Mouse (Mus musculus): ENCODE data around the gene Lrfn1. TPM values are rescaled to one million over a fixed set of nuclear protein-coding genes. Genes with fewer than 3 reads are reported as not detected.

Gene Lrfn1
- polyA plus RNA-seq, 1 experiment, result 14.6 TPM

DNA sequence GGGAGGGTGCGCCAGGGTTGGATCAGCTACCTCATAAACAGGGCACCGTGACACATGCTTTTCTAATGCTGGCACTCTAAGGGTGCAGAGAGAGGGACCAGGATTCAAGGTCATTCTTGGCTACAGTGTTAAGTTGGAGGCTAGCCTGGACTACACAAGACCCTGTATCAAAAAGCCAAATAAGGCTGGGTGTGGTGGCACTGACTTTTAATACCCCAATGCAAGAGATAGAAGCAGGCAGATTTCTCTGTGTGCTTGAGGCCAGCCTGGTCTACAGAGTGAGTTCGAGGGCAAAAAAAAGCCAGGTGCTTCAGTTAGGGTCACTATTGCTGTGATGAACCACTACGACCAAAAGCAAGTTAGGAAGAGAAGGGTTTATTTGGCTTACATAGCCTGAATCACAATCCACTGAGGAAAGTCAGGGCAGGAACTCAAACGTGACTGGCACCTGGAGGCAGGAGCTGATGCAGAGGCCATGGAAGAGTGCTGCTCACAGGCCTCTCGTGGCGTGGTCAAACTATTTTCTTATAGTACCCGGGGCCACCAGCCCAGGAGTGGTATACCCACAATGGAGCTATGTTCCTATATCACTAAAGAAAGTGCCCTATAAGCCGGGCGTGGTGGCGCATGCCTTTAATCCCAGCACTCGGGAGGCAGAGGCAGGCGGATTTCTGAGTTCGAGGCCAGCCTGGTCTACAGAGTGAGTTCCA is 9.8 kb upstream of the Lrfn1 start:
- no peak overlapping the region for H3K4me3 ChIP-seq (ENCODE audit: low read depth, low read length)
- no peaks in the 10 kb centered on the region for H3K36me3 ChIP-seq (ENCODE audit: control insufficient read depth, insufficient read depth, low read length, poor library complexity, severe bottlenecking)
- no peak overlapping the region for H3K27ac ChIP-seq (ENCODE audit: insufficient read depth, low read length)
- no peaks in the 10 kb centered on the region for H3K9me3 ChIP-seq (replicated peaks; ENCODE audit: control insufficient read depth, insufficient read depth, low read length, poor library complexity, severe bottlenecking)
- peaks cover 5% of the 10 kb centered on the region for H3K4me1 ChIP-seq (ENCODE audit: control insufficient read depth, insufficient read depth, low read length)
- no peak for TF ChIP-seq POLR2A (IDR thresholded peaks at IDR 0.05; ENCODE audit: insufficient read depth, low read length)
- TF ChIP-seq EP300 (IDR thresholded peaks at IDR 0.05; ENCODE audit: insufficient read depth, low read depth, low read length), result no peak
- TF ChIP-seq CTCF (IDR thresholded peaks at IDR 0.05; ENCODE audit: low read depth, low read length), result no peak
- no peaks in the 10 kb centered on the region for H3K27me3 ChIP-seq (ENCODE audit: control insufficient read depth, insufficient read depth, low read length, poor library complexity, severe bottlenecking)
- no peak overlapping the region for H3K9ac ChIP-seq (ENCODE audit: low read depth, poor library complexity, severe bottlenecking)

DNA sequence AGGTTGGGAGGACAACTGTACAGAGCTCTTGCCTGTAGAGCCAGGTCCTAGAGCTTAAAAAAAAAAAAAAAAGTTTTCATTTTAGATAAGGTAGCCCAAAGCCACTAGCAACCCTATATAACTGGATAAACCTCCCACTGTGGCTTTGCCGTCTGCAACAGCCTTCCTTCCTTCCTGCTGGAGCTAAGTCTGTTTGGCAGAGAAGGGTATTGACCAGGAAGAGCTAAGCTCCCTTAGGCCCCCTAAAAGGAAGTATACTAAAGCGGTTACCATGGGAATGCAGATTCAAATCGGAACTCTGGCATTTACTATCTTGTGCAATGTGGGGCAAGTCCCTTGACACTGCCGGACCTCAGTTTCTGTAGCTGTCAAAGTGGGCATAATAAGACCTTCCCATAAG is 9.1 kb upstream of the Lrfn1 start:
- Histone ChIP-seq H3K27ac (ENCODE audit: insufficient read depth, low read length) (no peak overlapping the region), H3K9me3 (replicated peaks; ENCODE audit: control insufficient read depth, insufficient read depth, low read length, poor library complexity, severe bottlenecking) (no peaks in the 10 kb centered on the region), H3K27me3 (ENCODE audit: control insufficient read depth, insufficient read depth, low read length, poor library complexity, severe bottlenecking) (no peaks in the 10 kb centered on the region), H3K9ac (ENCODE audit: low read depth, poor library complexity, severe bottlenecking) (no peak overlapping the region), H3K4me3 (ENCODE audit: low read depth, low read length) (no peak overlapping the region), H3K4me1 (ENCODE audit: control insufficient read depth, insufficient read depth, low read length) (peaks cover 5% of the 10 kb centered on the region), H3K36me3 (ENCODE audit: control insufficient read depth, insufficient read depth, low read length, poor library complexity, severe bottlenecking) (no peaks in the 10 kb centered on the region)
- TF ChIP-seq CTCF (IDR thresholded peaks at IDR 0.05; ENCODE audit: low read depth, low read length) (no peak), POLR2A (IDR thresholded peaks at IDR 0.05; ENCODE audit: insufficient read depth, low read length) (no peak), EP300 (IDR thresholded peaks at IDR 0.05; ENCODE audit: insufficient read depth, low read depth, low read length) (no peak)

DNA sequence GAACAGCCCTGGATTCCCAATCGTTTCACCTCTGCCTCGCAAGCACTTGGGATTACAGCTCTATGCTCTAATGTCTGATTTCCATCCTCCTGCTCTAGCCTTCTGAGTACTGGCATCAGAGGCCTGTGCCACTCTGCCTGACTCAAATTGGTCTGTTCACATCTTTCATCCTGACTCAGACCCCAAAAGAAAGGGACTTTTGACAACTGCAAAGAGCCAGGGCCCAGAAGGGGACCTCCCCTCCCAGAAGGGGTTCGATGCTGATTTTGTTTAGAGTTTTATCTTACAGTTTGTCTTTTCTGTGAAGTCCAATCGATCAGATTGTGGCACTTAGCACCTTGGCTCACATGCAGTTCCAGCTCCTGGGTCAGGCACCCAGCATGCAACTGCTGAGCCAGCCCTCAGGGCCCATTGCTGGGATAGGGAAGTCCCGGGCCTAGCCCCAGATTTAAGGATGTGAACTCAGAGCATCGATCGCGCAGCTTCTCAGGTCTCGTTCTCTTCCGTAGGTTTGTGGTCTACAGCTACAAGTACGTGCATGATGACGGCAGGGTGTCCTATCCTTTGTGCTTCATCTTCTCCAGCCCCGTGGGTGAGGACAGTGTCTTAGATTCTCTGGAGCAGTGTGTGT is 7.3 kb upstream of the Lrfn1 start:
- no peak overlapping the region for H3K27ac ChIP-seq (ENCODE audit: insufficient read depth, low read length)
- H3K4me1 ChIP-seq (ENCODE audit: control insufficient read depth, insufficient read depth, low read length), result peaks cover 5% of the 10 kb centered on the region
- no peak overlapping the region for H3K4me3 ChIP-seq (ENCODE audit: low read depth, low read length)
- H3K9me3 ChIP-seq (replicated peaks; ENCODE audit: control insufficient read depth, insufficient read depth, low read length, poor library complexity, severe bottlenecking), result no peaks in the 10 kb centered on the region
- H3K9ac ChIP-seq (ENCODE audit: low read depth, poor library complexity, severe bottlenecking), result no peak overlapping the region
- no peaks in the 10 kb centered on the region for H3K27me3 ChIP-seq (ENCODE audit: control insufficient read depth, insufficient read depth, low read length, poor library complexity, severe bottlenecking)
- TF ChIP-seq CTCF (IDR thresholded peaks at IDR 0.05; ENCODE audit: low read depth, low read length) (no peak), POLR2A (IDR thresholded peaks at IDR 0.05; ENCODE audit: insufficient read depth, low read length) (no peak), EP300 (IDR thresholded peaks at IDR 0.05; ENCODE audit: insufficient read depth, low read depth, low read length) (no peak)
- no peaks in the 10 kb centered on the region for H3K36me3 ChIP-seq (ENCODE audit: control insufficient read depth, insufficient read depth, low read length, poor library complexity, severe bottlenecking)

DNA sequence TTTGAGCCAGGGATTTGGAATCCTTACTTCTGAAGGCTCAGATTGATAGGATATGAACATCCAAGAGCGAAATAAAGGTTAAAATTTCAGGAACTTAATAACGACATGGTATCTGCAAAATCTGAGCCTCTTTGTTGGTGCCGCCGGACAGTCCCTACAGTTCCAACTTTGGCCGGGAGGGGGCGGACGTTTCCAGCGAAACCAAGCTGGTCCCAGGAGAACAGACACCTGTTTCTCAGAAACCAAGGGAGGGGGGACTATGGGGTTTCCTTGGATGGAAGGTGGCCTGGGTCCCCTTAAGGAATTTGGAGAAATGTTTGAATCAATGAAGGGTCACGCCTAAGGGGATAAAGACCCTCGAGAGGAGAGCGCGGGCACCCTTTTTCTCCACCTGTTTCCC is 5.3 kb upstream of the Lrfn1 start:
- Histone ChIP-seq H3K9me3 (replicated peaks; ENCODE audit: control insufficient read depth, insufficient read depth, low read length, poor library complexity, severe bottlenecking) (no peaks in the 10 kb centered on the region), H3K27ac (ENCODE audit: insufficient read depth, low read length) (peak overlapping the region; percentile 67), H3K36me3 (ENCODE audit: control insufficient read depth, insufficient read depth, low read length, poor library complexity, severe bottlenecking) (no peaks in the 10 kb centered on the region), H3K27me3 (ENCODE audit: control insufficient read depth, insufficient read depth, low read length, poor library complexity, severe bottlenecking) (no peaks in the 10 kb centered on the region), H3K9ac (ENCODE audit: low read depth, poor library complexity, severe bottlenecking) (no peak overlapping the region), H3K4me3 (ENCODE audit: low read depth, low read length) (no peak overlapping the region), H3K4me1 (ENCODE audit: control insufficient read depth, insufficient read depth, low read length) (no peaks in the 10 kb centered on the region)
- TF ChIP-seq CTCF (IDR thresholded peaks at IDR 0.05; ENCODE audit: low read depth, low read length) (peak; percentile 86), EP300 (IDR thresholded peaks at IDR 0.05; ENCODE audit: insufficient read depth, low read depth, low read length) (no peak)

DNA sequence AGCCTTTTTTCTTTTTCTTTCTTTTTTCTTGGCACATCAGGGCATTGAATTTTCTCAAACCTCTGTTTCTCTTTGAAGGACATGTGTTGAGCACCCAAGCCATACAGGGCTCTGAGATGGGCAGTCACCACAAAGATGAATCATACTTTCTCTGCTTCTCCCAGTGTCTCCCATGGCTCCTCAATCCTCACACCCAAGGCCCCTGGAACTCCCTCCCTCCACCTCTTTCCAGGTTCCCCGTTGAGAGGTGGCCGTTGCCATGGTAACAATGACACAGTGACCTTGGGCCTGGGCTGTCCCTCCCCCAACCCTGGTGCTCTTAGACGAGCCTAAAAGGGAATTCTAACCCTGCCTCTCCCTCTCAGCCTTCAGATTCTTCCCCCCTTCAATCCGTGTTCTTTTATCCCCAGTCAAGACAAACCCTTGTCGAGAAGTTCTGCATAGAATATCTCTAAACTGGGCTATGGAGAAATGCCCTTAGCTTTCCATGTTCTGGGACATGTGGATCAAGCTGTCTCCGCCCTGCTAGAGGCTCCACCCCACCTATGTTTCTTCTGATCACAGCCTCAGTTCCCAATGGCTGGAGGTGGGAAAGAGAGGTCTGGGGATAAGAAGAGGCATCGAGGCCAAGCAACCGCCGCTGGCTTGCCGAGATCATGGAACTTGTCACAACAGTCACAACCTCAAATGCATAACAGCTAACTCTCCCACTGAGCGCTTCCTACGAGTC is 4.5 kb upstream of the Lrfn1 start:
- H3K36me3 ChIP-seq (ENCODE audit: control insufficient read depth, insufficient read depth, low read length, poor library complexity, severe bottlenecking), result no peaks in the 10 kb centered on the region
- no peaks in the 10 kb centered on the region for H3K4me1 ChIP-seq (ENCODE audit: control insufficient read depth, insufficient read depth, low read length)
- peak overlapping the region; percentile 54 for H3K4me3 ChIP-seq (ENCODE audit: low read depth, low read length)
- no peak for TF ChIP-seq POLR2A (IDR thresholded peaks at IDR 0.05; ENCODE audit: insufficient read depth, low read length)
- peak; percentile 79 for TF ChIP-seq EP300 (IDR thresholded peaks at IDR 0.05; ENCODE audit: insufficient read depth, low read depth, low read length)
- H3K9me3 ChIP-seq (replicated peaks; ENCODE audit: control insufficient read depth, insufficient read depth, low read length, poor library complexity, severe bottlenecking), result no peaks in the 10 kb centered on the region
- H3K9ac ChIP-seq (ENCODE audit: low read depth, poor library complexity, severe bottlenecking), result peak overlapping the region; percentile 54
- no peaks in the 10 kb centered on the region for H3K27me3 ChIP-seq (ENCODE audit: control insufficient read depth, insufficient read depth, low read length, poor library complexity, severe bottlenecking)
- peak overlapping the region; percentile 80 for H3K27ac ChIP-seq (ENCODE audit: insufficient read depth, low read length)

All from ES-Bruce4 (cell line).